Mouse (Mus musculus) heart, embryonic 14.5 days (tissue): Measurements from ENCODE around the gene Otp. TPM values are rescaled to one million over a fixed set of nuclear protein-coding genes. Genes with fewer than 3 reads are reported as not detected.

ENCODE experiments used
- ATAC-seq: fragments of 200-750 bp; cut with Nextera tagmentation; 2 replicates; pipeline ENCODE4 v1.8.0; 2017; ENCODE audit warnings: low read depth, moderate TSS enrichment; ENCODE audit not compliant: insufficient number of reproducible peaks, insufficient read depth, low FRiP score
- H3K27ac ChIP-seq, 2 experiments: fragments of 200-500 bp in 1 of 2; fragments of 300-500 bp in 1 of 2; sonication (generic) in 1 of 2; replicated peaks in 1 of 2; 2 replicates each; pipeline ENCODE4 v1.5.1; 2012 to 2014; ENCODE audit warnings: low read depth in 2 of 2, low read length in 2 of 2, control low read depth in 1 of 2, mild to moderate bottlenecking in 1 of 2, mixed read lengths in 1 of 2; ENCODE audit not compliant: control insufficient read depth in 1 of 2, insufficient read depth in 1 of 2
- H3K27me3 ChIP-seq: fragments of 300-500 bp; sonication (generic); 2 replicates; pipeline ENCODE4 v1.6.1; 2014; ENCODE audit warnings: mild to moderate bottlenecking, low read length, control low read depth; ENCODE audit not compliant: control insufficient read depth, insufficient read depth
- H3K36me3 ChIP-seq: fragments of 300-500 bp; sonication (generic); 2 replicates; pipeline ENCODE4 v1.6.1; 2014; ENCODE audit warnings: mild to moderate bottlenecking, control low read depth, low read length, mixed read lengths; ENCODE audit not compliant: control insufficient read depth, insufficient read depth
- H3K4me1 ChIP-seq, 2 experiments: fragments of 200-500 bp in 1 of 2; fragments of 300-500 bp in 1 of 2; sonication (generic) in 1 of 2; 2 replicates each; pipeline ENCODE4 v1.6.1; 2012 to 2014; ENCODE audit warnings: low read length in 2 of 2, control low read depth in 1 of 2, mixed read lengths in 1 of 2; ENCODE audit not compliant: control insufficient read depth in 2 of 2, insufficient read depth in 2 of 2
- H3K4me2 ChIP-seq: fragments of 300-500 bp; sonication (generic); 2 replicates; pipeline ENCODE4 v1.6.1; 2014; ENCODE audit warnings: mild to moderate bottlenecking, low read length
- H3K4me3 ChIP-seq, 2 experiments: fragments of 200-500 bp in 1 of 2; fragments of 300-500 bp in 1 of 2; sonication (generic) in 1 of 2; 2 replicates each; pipeline ENCODE4 v1.5.1; 2012 to 2014; ENCODE audit warnings: low read length in 2 of 2, mild to moderate bottlenecking in 2 of 2, control low read depth in 1 of 2, low read depth in 1 of 2, moderate library complexity in 1 of 2; ENCODE audit not compliant: control insufficient read depth in 1 of 2, insufficient read depth in 1 of 2
- H3K9ac ChIP-seq: fragments of 300-500 bp; sonication (generic); 2 replicates; pipeline ENCODE4 v1.6.1; 2014; ENCODE audit warnings: mild to moderate bottlenecking, low read length
- H3K9me3 ChIP-seq: fragments of 300-500 bp; sonication (generic); 2 replicates; pipeline ENCODE4 v1.6.1; 2016; ENCODE audit warnings: low read length, control low read depth; ENCODE audit not compliant: control insufficient read depth
- WGBS: fragments of 180-500 bp; shearing (Covaris S2); extraction: QIAGEN DNeasy Blood & Tissue Kit; methylation state at CpG from one replicate; pipeline ENCODE4 v1.1.7; 2014; 5-methylcytosine and 5-hydroxymethylcytosine counted together
- polyA plus RNA-seq: library from polyadenylated mRNA; unstranded; fragments of >200 nt; fragmentation: Nextera tagmentation; extraction: Ambion mirVana; gene quantifications from 2 replicates; pipeline ENCODE4 v1.2.1, GENCODE M21; 2014

The Otp gene
- polyA plus RNA-seq, 1 experiment from 2014 or later = not detected

DNA sequence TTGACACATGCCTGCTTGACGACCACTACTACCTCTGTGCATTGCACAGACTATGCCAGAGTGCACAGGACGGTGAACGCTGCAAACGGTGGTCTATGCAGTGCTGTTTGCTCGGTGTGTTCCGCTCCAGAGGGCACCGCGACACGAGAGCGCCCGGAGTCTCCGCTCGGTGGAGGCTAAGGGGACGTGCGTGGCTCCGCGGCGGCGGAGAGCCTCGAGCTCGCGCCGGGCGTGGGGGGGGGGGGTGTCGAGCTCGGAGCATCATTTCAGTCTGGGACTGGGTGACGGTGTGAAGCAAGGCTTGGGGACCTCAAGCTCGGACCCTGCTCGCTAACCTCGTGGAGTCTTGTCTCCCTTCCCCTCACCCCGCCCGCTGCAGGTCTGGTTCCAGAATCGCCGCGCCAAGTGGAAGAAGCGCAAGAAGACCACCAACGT is 7.3 kb downstream of the Otp start:
- no peaks in the 10 kb centered on the region for H3K36me3 ChIP-seq
- ATAC-seq = no peak
- H3K4me2 ChIP-seq = peak overlapping the region; percentile 94
- H3K9me3 ChIP-seq = no peaks in the 10 kb centered on the region
- peaks cover 7 to 23% of the 10 kb centered on the region in 2 experiments for H3K4me1 ChIP-seq
- no peak overlapping the region for H3K9ac ChIP-seq
- peak overlapping the region; percentile 38 to 51 for H3K4me3 ChIP-seq
- no peak overlapping the region for H3K27ac ChIP-seq
- peaks cover 90% of the 10 kb centered on the region for H3K27me3 ChIP-seq
- WGBS = under 1% methylated on average over 34 of the region's 37 CpGs

DNA sequence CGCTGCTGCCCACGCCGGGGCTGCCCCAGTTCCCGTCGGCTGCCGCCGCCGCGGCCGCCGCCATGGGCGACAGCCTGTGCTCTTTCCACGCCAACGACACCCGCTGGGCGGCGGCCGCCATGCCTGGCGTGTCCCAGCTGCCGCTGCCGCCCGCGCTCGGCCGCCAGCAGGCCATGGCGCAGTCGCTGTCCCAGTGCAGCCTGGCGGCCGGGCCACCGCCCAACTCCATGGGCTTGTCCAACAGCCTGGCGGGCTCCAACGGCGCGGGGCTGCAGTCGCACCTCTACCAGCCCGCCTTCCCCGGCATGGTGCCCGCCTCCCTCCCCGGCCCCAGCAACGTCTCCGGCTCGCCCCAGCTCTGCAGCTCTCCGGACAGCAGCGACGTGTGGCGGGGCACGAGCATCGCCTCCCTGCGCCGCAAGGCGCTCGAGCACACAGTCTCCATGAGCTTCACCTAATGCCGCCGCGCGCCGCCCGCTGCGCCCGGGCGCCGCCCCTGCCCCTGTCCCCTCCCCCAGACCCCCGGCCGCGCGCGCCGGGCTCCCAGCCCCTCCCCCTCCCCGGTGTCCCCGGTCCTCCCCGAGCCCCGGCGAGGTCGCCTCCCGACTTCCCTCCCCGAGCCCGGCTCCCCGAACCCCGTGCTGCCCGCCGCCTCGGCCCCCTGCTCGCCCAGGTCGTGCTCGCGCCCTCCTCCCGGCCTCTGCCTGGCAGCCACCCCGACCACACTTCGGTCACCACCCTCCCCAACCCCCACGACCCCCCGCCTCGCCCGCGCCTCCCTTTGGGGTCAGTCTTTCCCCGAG is 8.0 kb downstream of the Otp start:
- ATAC-seq = no peak; the same call in 1 of the 2 replicates
- Histone ChIP-seq H3K4me2 (peak overlapping the region; percentile 94), H3K4me1 (peaks cover 7 to 23% of the 10 kb centered on the region in 2 experiments), H3K9me3 (no peaks in the 10 kb centered on the region), H3K27me3 (peaks cover 90% of the 10 kb centered on the region), H3K36me3 (no peaks in the 10 kb centered on the region), H3K27ac (no peak overlapping the region), H3K4me3 (peak overlapping the region; percentile 38 to 51), H3K9ac (no peak overlapping the region)
- 0% methylated on average over 63 of the region's 95 CpGs for WGBS

DNA sequence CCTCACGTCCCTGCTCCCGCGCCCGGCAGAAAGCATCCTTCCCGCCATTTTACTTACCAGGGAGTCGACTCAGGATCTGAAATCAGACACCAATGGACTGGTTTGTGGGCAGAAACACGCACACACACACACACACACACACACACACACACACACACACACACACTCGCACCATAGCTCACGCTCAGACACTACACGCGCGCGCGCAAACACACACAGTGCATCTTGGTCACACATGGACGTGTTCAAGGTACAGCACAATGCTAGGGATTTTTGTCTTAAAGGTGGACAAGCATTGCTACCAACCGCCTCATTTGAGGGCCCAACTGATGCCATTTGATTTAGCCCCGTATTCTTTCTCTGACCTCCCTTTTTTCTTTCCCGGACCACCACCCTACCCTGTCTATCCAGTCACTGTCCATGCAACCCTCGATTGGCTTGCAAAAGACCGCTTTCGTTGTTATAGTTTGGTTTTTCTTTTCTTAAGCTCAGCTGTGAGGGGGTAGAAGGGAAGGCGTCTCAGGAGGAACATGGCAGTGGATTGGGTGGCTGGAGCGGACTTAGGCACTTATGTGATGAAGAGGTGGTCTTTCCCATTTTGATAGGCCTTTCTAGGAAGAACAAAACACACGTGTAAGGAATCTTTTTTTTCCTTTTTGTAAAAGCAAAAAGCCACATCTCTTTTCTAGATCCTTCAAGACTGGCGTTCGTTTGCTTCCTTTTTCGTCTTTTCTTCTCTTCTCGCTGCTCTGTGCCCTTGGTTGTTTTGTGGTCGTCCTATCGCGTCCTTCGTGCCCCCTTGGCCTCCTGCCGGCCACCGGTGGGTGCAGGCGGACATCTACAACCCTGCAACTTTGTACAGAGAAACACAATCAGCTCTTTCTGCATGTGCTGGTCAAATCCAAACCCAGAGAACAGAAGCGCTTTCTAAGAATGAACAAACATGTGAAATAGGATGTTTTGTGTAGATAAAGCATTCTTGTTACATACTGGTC is 8.9 kb downstream of the Otp start:
- H3K27ac ChIP-seq = no peak overlapping the region
- H3K9ac ChIP-seq = no peak overlapping the region
- H3K4me2 ChIP-seq = peak overlapping the region; percentile 94
- H3K4me1 ChIP-seq = peaks cover 7 to 23% of the 10 kb centered on the region in 2 experiments
- 2% methylated on average over 36 of the region's 36 CpGs for WGBS
- H3K4me3 ChIP-seq = peak overlapping the region in 1 of 2 experiments; percentile 51; a peak in 2 of 4 replicates
- peaks cover 93% of the 10 kb centered on the region for H3K27me3 ChIP-seq
- no peaks in the 10 kb centered on the region for H3K9me3 ChIP-seq
- ATAC-seq = no peak
- H3K36me3 ChIP-seq = no peaks in the 10 kb centered on the region

DNA sequence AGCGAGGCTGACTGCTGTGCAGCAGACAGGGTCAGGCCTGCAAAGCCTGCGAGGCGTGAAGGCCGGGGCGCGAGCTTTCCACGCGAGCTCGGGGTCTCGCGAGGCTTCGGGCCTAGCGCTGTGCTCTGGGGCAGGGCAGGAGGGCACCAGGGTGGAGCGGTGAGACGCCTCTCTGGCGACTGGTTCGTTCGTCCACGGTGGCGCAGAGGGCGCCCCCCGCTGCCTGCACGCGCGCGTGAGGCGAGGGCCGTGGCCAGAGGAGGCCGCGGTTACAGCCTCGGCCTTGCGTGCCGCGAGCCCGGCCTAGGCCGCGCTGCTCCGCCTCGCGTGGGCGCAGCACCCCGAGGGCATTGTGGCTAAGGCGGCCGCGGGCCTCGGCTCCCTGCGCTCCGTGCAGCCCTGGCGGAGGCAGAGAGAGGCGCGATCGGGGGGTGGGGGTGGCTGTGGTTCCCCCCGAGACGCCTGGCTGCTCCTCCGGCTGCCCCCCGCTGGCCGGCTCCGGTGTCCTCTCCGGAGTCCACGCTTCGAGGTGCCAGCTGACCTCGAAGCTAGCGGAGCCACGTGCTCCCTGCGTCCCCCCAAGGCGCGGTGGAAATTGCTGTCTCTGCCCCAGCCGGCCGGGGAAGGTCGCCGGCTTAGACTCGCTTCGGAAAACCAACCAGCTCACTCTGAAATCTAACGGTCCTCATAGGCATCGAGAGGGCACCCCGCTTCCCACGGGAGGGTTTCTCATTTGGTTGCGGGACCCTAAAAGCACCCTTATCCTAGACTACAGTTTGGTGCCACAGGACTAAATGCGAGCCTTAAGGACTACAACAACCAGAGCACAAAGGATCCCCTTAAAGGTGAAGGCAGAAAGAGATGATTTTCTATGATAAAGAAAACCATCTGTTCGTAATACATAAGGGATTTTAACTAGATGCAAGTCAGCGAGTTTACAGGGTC is 10.2 kb downstream of the Otp start:
- Histone ChIP-seq H3K4me1 (peaks cover 7 to 23% of the 10 kb centered on the region in 2 experiments), H3K4me2 (peak overlapping the region; percentile 50), H3K27ac (no peak overlapping the region), H3K4me3 (peak overlapping the region; percentile 0 to 30; a peak in 3 of 4 replicates), H3K9ac (peak overlapping the region; percentile 30; the same call in 1 of the 2 replicates), H3K36me3 (no peaks in the 10 kb centered on the region), H3K9me3 (no peaks in the 10 kb centered on the region), H3K27me3 (peaks cover 94% of the 10 kb centered on the region)
- ATAC-seq = no peak
- WGBS = 3% methylated on average over 71 of the region's 81 CpGs

DNA sequence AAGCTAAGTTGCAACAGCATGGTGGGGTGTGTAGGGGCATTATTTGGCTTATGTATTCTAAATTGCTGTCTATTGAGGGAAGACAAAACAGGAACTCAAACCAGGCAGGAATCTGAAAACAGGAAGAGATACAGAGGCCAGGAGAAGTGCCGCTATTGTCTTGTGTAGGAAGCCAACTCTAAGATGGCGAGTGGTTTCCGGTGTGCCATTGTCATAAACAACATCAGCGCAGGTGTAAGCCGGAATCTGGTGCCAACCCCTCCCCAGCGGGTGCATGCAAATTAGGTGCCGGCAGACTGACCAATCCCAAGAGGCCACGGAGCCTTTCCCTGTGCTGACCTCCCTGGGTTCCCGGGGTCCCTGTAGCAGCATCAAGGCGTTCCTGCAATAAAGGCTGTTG is 32.4 kb downstream of the Otp start:
- WGBS = 82% methylated on average over 10 of the region's 10 CpGs
- Histone ChIP-seq H3K9ac (no peak overlapping the region), H3K4me1 (no peaks in the 10 kb centered on the region), H3K27me3 (no peaks in the 10 kb centered on the region), H3K4me3 (no peak overlapping the region), H3K4me2 (no peak overlapping the region), H3K36me3 (no peaks in the 10 kb centered on the region), H3K9me3 (no peaks in the 10 kb centered on the region), H3K27ac (no peak overlapping the region)
- no peak for ATAC-seq

DNA sequence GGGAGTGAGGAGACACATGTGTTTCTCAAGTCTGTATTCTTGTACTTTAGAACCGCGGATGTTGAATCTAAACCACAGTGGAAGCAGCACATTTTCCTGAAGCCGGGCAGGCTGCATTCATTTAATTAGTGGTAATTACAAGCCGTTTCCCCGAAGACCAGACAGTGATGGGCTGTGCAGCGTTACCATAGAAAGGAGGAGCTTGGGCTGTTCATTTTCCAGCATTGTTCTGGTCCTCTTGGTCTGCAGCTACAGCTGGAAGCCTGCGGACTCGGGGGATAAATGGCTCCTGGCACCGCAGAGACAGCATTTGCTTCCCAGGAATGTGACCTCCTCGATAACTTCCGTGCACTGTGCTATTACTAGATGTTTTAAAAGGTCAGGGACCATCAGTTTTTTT is 37.6 kb downstream of the Otp start:
- peaks cover 4% of the 10 kb centered on the region; the same call in 1 of the 2 replicates for H3K27me3 ChIP-seq
- no peak overlapping the region for H3K4me2 ChIP-seq
- WGBS = 35% methylated on average over 11 of the region's 11 CpGs
- H3K9me3 ChIP-seq = no peaks in the 10 kb centered on the region
- no peak overlapping the region for H3K4me3 ChIP-seq
- H3K4me1 ChIP-seq = no peaks in the 10 kb centered on the region
- H3K36me3 ChIP-seq = no peaks in the 10 kb centered on the region
- no peak for ATAC-seq
- no peak overlapping the region for H3K9ac ChIP-seq
- no peak overlapping the region for H3K27ac ChIP-seq
